Mouse (Mus musculus) ES-E14 (cell line): ENCODE results near the gene Zc3h12a.

Experiments used
- HCFC1 ChIP-seq: IDR thresholded peaks from 2 replicates; pipeline ENCODE4 v1.6.1; 2012; ENCODE audit warnings: low read length, inconsistent platforms, borderline replicate concordance; ENCODE audit not compliant: insufficient read depth
- ZC3H11A ChIP-seq: IDR thresholded peaks from 2 replicates; pipeline ENCODE4 v1.6.1; 2012; ENCODE audit warnings: low read depth, mild to moderate bottlenecking, inconsistent platforms, low read length, borderline replicate concordance
- ZNF384 ChIP-seq: IDR thresholded peaks from 2 replicates; pipeline ENCODE4 v1.6.1; 2012; ENCODE audit warnings: low read depth, low read length, inconsistent platforms

- TF ChIP-seq HCFC1 (no peak), ZC3H11A (no peak), ZNF384 (no peak)
These were observed 30.2 kb downstream of the Zc3h12a start for GRCm38 (mm10) chr4:125097412-125097811.
